Mouse (Mus musculus) cortical plate, adult 2 months (tissue): Measurements from ENCODE around the gene Wdr25.

Experiments used
- CTCF ChIP-seq: fragments of 200-500 bp; IDR thresholded peaks from 2 replicates; pipeline ENCODE4 v1.5.1; 2011; ENCODE audit warnings: mild to moderate bottlenecking, control low read depth, low read length; ENCODE audit not compliant: insufficient read depth; ENCODE audit errors: extremely low read depth
- POLR2A ChIP-seq: fragments of 200-500 bp; IDR thresholded peaks from 2 replicates; pipeline ENCODE4 v1.6.1; 2011; ENCODE audit warnings: mild to moderate bottlenecking, low read length, control low read depth; ENCODE audit not compliant: insufficient read depth; ENCODE audit errors: extremely low read depth

DNA sequence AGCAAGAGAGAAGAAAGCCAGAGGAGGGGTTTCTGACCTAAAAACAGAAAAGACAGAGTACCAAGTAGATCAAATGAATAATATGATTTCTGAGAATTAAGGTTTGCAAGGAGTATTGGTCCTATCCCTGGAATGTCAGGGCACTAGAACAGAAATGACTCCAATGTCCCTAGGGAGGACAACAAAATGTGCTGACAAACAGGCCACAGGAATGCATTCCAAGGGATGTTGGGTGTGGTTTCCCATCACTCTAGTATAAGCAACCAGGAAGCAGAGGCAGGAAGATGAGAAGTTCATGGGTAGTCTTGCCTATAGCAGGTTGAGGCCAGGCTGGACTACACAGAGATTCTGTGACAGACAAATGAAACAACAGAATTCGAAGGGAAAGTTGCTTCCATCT is 7.5 kb upstream of the Wdr25 start:
- no peak for TF ChIP-seq POLR2A
- TF ChIP-seq CTCF, result no peak
